Mouse (Mus musculus): Measurements from ENCODE around the gene Mpp3. TPM values are rescaled to one million over a fixed set of nuclear protein-coding genes. Genes with fewer than 3 reads are reported as not detected.

Gene Mpp3
- polyA plus RNA-seq, 1 experiment from 2014 or later, result 3.3 TPM

DNA sequence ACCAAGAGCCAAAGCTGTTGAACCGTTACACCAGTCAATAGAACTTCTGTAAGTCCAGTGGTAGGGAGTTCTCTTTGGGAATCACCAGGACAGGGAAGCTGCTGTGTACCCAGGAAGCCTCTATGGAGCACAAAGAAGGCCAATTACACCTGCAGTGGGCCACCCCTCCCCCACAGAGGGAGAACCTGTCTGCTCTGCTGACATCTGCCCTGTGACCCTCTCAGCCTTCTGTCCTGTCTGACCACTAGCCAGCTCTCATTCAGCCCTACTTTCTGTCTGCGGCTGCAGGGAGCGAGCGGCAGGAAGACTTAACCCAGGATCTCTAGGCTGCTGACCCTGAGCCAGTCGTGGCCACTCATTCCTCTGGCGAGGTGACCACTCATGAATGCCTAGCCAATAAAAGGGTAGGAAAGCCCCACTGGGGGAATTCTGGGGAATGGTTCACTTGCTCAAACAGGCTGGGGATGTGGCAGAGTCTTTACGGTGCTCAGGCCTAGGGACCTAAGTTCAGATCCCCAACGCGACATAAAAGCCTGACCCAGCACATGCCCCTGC lies 47.6 kb downstream of the Mpp3 start:
- H3K4me1 ChIP-seq (ENCODE audit: control insufficient read depth in 2 of 2, insufficient read depth in 2 of 2, low read length in 2 of 2), result peaks cover 20 to 23% of the 10 kb centered on the region in 2 experiments
- no peaks in the 10 kb centered on the region for H3K27me3 ChIP-seq (ENCODE audit: control insufficient read depth, insufficient read depth, low read length)
- H3K27ac ChIP-seq (replicated peaks in 1 of 2; ENCODE audit: control insufficient read depth in 1 of 2, insufficient read depth in 1 of 2, low read depth in 2 of 2, low read length in 2 of 2), result no peak overlapping the region
- peaks cover 60% of the 10 kb centered on the region for H3K36me3 ChIP-seq (ENCODE audit: control insufficient read depth, insufficient read depth, low read length)
- no peak for ATAC-seq (ENCODE audit: insufficient number of reproducible peaks, insufficient read depth, low FRiP score, low read depth)
- no peak overlapping the region for H3K4me2 ChIP-seq (ENCODE audit: low read length)
- H3K9ac ChIP-seq (ENCODE audit: low read length), result no peak overlapping the region
- 79% methylated on average over 9 of the region's 9 CpGs for WGBS
- no peak overlapping the region for H3K4me3 ChIP-seq (ENCODE audit: control insufficient read depth in 1 of 2, insufficient read depth in 1 of 2, low read depth in 1 of 2, low read length in 2 of 2)
- peaks cover 3% of the 10 kb centered on the region; the same call in 1 of the 2 replicates for H3K9me3 ChIP-seq (ENCODE audit: control insufficient read depth, low read length)

DNA sequence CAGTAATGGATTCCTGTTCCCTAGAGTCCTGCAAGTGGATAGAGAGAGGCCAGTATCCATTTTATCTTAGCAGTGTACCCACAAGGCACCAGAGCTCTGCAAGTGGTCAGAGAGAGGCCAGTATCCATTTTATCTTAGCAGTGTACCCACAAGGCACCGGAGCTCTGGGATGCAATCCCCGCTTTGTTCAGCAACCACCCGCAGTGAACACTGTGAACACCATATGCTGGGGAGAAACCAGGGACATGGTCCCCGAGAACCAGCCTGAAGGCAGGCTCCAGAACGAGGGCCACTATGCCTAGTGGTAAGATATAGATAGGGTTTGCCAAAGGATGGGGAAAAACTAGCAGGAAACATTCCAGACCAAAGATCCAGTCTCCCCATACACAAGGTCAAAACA lies 49.1 kb downstream of the Mpp3 start:
- no peak overlapping the region for H3K27ac ChIP-seq (replicated peaks in 1 of 2; ENCODE audit: control insufficient read depth in 1 of 2, insufficient read depth in 1 of 2, low read depth in 2 of 2, low read length in 2 of 2)
- no peak overlapping the region for H3K4me3 ChIP-seq (ENCODE audit: control insufficient read depth in 1 of 2, insufficient read depth in 1 of 2, low read depth in 1 of 2, low read length in 2 of 2)
- ATAC-seq (ENCODE audit: insufficient number of reproducible peaks, insufficient read depth, low FRiP score, low read depth), result no peak
- H3K9ac ChIP-seq (ENCODE audit: low read length), result no peak overlapping the region
- H3K4me1 ChIP-seq (ENCODE audit: control insufficient read depth in 2 of 2, insufficient read depth in 2 of 2, low read length in 2 of 2), result peaks cover 17 to 23% of the 10 kb centered on the region in 2 experiments
- 81% methylated on average over 5 of the region's 5 CpGs for WGBS
- H3K4me2 ChIP-seq (ENCODE audit: low read length), result no peak overlapping the region
- H3K9me3 ChIP-seq (ENCODE audit: control insufficient read depth, low read length), result peaks cover 3% of the 10 kb centered on the region; the same call in 1 of the 2 replicates
- H3K36me3 ChIP-seq (ENCODE audit: control insufficient read depth, insufficient read depth, low read length), result peaks cover 76% of the 10 kb centered on the region
- no peaks in the 10 kb centered on the region for H3K27me3 ChIP-seq (ENCODE audit: control insufficient read depth, insufficient read depth, low read length)

DNA sequence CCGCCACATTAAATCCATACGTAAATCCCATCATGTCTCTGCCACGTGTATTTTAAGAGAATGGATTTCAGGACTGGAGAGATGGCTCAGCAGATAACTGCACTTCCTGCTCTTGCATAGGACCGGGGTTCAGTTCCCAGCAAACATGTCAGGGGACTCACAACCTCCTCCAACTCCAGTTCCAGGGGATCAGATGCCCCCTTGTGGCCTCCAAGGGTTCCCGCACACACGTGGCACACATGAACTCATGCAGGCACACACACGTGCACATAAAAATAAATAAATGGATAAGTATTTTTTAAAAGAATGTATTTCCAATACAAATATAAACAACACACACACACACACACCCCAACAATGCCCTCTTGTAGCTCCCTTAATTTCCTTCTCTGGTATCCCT lies 51.3 kb downstream of the Mpp3 start:
- H3K9me3 ChIP-seq (ENCODE audit: control insufficient read depth, low read length), result peaks cover 3% of the 10 kb centered on the region; the same call in 1 of the 2 replicates
- no peaks in the 10 kb centered on the region for H3K27me3 ChIP-seq (ENCODE audit: control insufficient read depth, insufficient read depth, low read length)
- no peak overlapping the region for H3K9ac ChIP-seq (ENCODE audit: low read length)
- H3K4me1 ChIP-seq (ENCODE audit: control insufficient read depth in 2 of 2, insufficient read depth in 2 of 2, low read length in 2 of 2), result peaks cover 5 to 6% of the 10 kb centered on the region in 2 experiments; a peak in 3 of 4 replicates
- H3K36me3 ChIP-seq (ENCODE audit: control insufficient read depth, insufficient read depth, low read length), result peaks cover 98% of the 10 kb centered on the region
- H3K4me3 ChIP-seq (ENCODE audit: control insufficient read depth in 1 of 2, insufficient read depth in 1 of 2, low read depth in 1 of 2, low read length in 2 of 2), result no peak overlapping the region
- no peak for ATAC-seq (ENCODE audit: insufficient number of reproducible peaks, insufficient read depth, low FRiP score, low read depth)
- no peak overlapping the region for H3K27ac ChIP-seq (replicated peaks in 1 of 2; ENCODE audit: control insufficient read depth in 1 of 2, insufficient read depth in 1 of 2, low read depth in 2 of 2, low read length in 2 of 2)
- whole genome bisulfite sequencing, result 91% methylated on average over 7 of the region's 7 CpGs
- H3K4me2 ChIP-seq (ENCODE audit: low read length), result no peak overlapping the region

DNA sequence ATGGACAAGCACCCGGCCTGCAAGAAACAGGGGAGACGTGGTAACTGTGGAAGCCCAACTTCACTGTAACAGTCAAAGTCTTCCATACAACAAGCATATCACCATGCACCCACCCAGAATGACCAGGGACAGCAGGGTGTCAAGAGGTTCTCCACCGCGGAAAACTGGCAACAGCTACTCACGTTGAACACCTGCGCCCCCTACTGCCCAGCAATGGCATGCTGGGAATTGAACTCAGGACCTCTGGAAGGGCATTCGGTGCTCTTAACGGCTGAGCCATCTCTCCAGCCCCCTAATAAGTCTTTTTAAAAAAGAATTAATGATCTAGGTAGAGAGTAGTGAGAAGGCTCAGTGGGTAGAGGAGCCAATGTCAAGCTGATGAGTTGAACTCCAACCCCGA lies 53.3 kb downstream of the Mpp3 start:
- peaks cover 3% of the 10 kb centered on the region; the same call in 1 of the 2 replicates for H3K9me3 ChIP-seq (ENCODE audit: control insufficient read depth, low read length)

DNA sequence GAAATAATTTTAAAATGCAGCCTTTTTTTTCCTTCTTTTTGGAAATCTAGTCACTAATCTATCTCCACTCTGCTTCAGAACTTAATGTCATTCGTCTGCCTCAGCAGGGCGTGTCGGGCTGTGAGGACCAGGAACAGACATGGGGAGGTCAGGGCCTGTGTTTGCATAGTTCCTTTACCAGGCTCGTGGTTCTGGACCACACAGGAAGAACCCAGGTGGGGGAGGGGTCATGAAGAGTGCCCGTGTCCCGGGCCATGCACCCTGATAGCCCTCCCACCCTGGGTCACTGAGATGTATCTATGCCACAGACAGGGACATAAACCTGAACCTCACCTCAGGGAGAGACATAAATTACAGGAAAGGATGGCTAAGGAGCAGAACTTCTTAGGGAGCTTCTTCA lies 54.1 kb downstream of the Mpp3 start:
- ATAC-seq (ENCODE audit: insufficient number of reproducible peaks, insufficient read depth, low FRiP score, low read depth), result no peak
- Histone ChIP-seq H3K27ac (replicated peaks in 1 of 2; ENCODE audit: control insufficient read depth in 1 of 2, insufficient read depth in 1 of 2, low read depth in 2 of 2, low read length in 2 of 2) (no peak overlapping the region), H3K9me3 (ENCODE audit: control insufficient read depth, low read length) (peaks cover 3% of the 10 kb centered on the region; the same call in 1 of the 2 replicates), H3K4me2 (ENCODE audit: low read length) (no peak overlapping the region), H3K27me3 (ENCODE audit: control insufficient read depth, insufficient read depth, low read length) (no peaks in the 10 kb centered on the region), H3K4me3 (ENCODE audit: control insufficient read depth in 1 of 2, insufficient read depth in 1 of 2, low read depth in 1 of 2, low read length in 2 of 2) (no peak overlapping the region), H3K36me3 (ENCODE audit: control insufficient read depth, insufficient read depth, low read length) (peaks cover 72% of the 10 kb centered on the region), H3K4me1 (ENCODE audit: control insufficient read depth in 2 of 2, insufficient read depth in 2 of 2, low read length in 2 of 2) (0 out of 4 replicates have a peak, but pooled peaks cover 0 to 2% of the 10 kb centered on the region in 2 experiments), H3K9ac (ENCODE audit: low read length) (no peak overlapping the region)
- WGBS, result 57% methylated on average over 6 of the region's 6 CpGs

More for the DNA sequence above, 53.3 kb downstream of the Mpp3 start:
- ATAC-seq (ENCODE audit: insufficient number of reproducible peaks, insufficient read depth, low FRiP score, low read depth), result no peak
- H3K9ac ChIP-seq (ENCODE audit: low read length), result no peak overlapping the region
- H3K4me2 ChIP-seq (ENCODE audit: low read length), result no peak overlapping the region
- H3K27ac ChIP-seq (replicated peaks in 1 of 2; ENCODE audit: control insufficient read depth in 1 of 2, insufficient read depth in 1 of 2, low read depth in 2 of 2, low read length in 2 of 2), result no peak overlapping the region
- 0 out of 4 replicates have a peak, but pooled peaks cover 0 to 2% of the 10 kb centered on the region in 2 experiments for H3K4me1 ChIP-seq (ENCODE audit: control insufficient read depth in 2 of 2, insufficient read depth in 2 of 2, low read length in 2 of 2)
- H3K4me3 ChIP-seq (ENCODE audit: control insufficient read depth in 1 of 2, insufficient read depth in 1 of 2, low read depth in 1 of 2, low read length in 2 of 2), result no peak overlapping the region
- WGBS, result 49% methylated on average over 9 of the region's 9 CpGs
- no peaks in the 10 kb centered on the region for H3K27me3 ChIP-seq (ENCODE audit: control insufficient read depth, insufficient read depth, low read length)
- H3K36me3 ChIP-seq (ENCODE audit: control insufficient read depth, insufficient read depth, low read length), result peaks cover 79% of the 10 kb centered on the region

DNA sequence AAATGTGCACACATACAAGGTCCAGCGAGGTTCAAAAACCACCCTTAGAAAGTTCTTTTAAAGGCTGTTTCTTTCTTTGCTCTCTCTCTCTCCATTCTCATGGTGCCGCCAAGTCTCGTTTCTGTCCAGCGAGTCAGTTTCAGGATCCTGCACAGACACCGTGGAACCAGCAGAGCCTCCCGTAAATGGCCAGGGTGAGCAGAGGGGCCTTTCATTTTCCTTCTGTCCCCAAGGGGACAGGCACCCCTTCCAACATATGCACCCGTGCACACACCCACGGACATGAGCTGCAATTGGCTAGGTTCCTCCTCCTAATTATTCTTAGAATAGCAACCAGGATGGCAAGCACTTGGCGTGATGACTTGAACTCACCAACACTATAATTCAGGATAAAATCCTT lies 54.8 kb downstream of the Mpp3 start:
- Histone ChIP-seq H3K27me3 (ENCODE audit: control insufficient read depth, insufficient read depth, low read length) (no peaks in the 10 kb centered on the region), H3K36me3 (ENCODE audit: control insufficient read depth, insufficient read depth, low read length) (peaks cover 65% of the 10 kb centered on the region), H3K9ac (ENCODE audit: low read length) (no peak overlapping the region), H3K4me2 (ENCODE audit: low read length) (no peak overlapping the region), H3K4me1 (ENCODE audit: control insufficient read depth in 2 of 2, insufficient read depth in 2 of 2, low read length in 2 of 2) (peaks cover 2 to 4% of the 10 kb centered on the region in 2 experiments; a peak in 3 of 4 replicates), H3K4me3 (ENCODE audit: control insufficient read depth in 1 of 2, insufficient read depth in 1 of 2, low read depth in 1 of 2, low read length in 2 of 2) (no peak overlapping the region), H3K9me3 (ENCODE audit: control insufficient read depth, low read length) (peaks cover 3% of the 10 kb centered on the region; the same call in 1 of the 2 replicates), H3K27ac (replicated peaks in 1 of 2; ENCODE audit: control insufficient read depth in 1 of 2, insufficient read depth in 1 of 2, low read depth in 2 of 2, low read length in 2 of 2) (no peak overlapping the region)
- no peak for ATAC-seq (ENCODE audit: insufficient number of reproducible peaks, insufficient read depth, low FRiP score, low read depth)
- WGBS, result 85% methylated on average over 9 of the region's 9 CpGs

DNA sequence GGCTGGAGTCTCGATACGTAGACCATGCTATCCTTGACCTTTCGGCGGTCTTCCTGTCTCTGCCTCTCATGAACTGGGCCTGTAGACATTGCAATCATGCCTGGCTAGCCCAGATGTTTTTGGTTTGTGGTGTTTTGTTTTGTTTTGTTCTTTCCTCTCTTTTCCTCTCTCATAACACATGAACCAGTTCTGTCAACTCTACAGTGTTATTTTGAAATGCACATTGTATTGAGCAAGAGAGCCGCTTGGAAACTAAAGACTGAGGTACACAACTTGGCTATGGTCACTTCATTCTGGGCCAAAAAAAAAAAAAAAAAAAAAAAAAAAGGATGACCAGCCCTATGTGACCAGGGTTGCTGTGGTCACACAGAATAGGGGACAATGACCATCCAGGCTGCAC lies 55.6 kb downstream of the Mpp3 start:
- peaks cover 56% of the 10 kb centered on the region for H3K36me3 ChIP-seq (ENCODE audit: control insufficient read depth, insufficient read depth, low read length)
- ATAC-seq (ENCODE audit: insufficient number of reproducible peaks, insufficient read depth, low FRiP score, low read depth), result no peak
- no peak overlapping the region for H3K27ac ChIP-seq (replicated peaks in 1 of 2; ENCODE audit: control insufficient read depth in 1 of 2, insufficient read depth in 1 of 2, low read depth in 2 of 2, low read length in 2 of 2)
- WGBS, result 96% methylated on average over 5 of the region's 5 CpGs
- no peak overlapping the region for H3K9ac ChIP-seq (ENCODE audit: low read length)
- H3K9me3 ChIP-seq (ENCODE audit: control insufficient read depth, low read length), result peaks cover 3% of the 10 kb centered on the region; the same call in 1 of the 2 replicates
- no peaks in the 10 kb centered on the region for H3K27me3 ChIP-seq (ENCODE audit: control insufficient read depth, insufficient read depth, low read length)
- H3K4me2 ChIP-seq (ENCODE audit: low read length), result no peak overlapping the region
- peaks cover 5 to 9% of the 10 kb centered on the region in 2 experiments; a peak in 3 of 4 replicates for H3K4me1 ChIP-seq (ENCODE audit: control insufficient read depth in 2 of 2, insufficient read depth in 2 of 2, low read length in 2 of 2)
- H3K4me3 ChIP-seq (ENCODE audit: control insufficient read depth in 1 of 2, insufficient read depth in 1 of 2, low read depth in 1 of 2, low read length in 2 of 2), result no peak overlapping the region

DNA sequence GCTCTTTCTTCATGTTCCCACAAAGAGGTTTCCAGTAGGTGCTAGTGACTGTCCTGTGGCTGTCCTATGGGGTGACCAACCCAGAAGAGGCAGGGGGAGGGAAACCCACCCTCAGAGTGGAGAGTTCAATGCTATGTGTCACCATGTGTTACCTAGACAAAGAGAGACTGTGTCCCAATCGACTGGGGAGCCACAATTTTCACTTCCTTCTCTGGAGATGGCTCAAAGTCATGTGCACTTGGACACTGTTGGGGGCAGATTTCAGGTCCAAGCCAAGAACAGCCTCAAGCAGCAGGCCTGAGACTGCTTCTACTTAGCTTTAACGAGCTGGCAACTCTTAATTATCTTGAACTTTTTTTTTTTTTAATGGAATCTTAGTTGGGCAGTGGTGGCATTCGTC lies 56.2 kb downstream of the Mpp3 start:
- Histone ChIP-seq H3K4me2 (ENCODE audit: low read length) (no peak overlapping the region), H3K4me3 (ENCODE audit: control insufficient read depth in 1 of 2, insufficient read depth in 1 of 2, low read depth in 1 of 2, low read length in 2 of 2) (no peak overlapping the region), H3K9ac (ENCODE audit: low read length) (no peak overlapping the region), H3K27me3 (ENCODE audit: control insufficient read depth, insufficient read depth, low read length) (no peaks in the 10 kb centered on the region), H3K36me3 (ENCODE audit: control insufficient read depth, insufficient read depth, low read length) (peaks cover 53% of the 10 kb centered on the region), H3K9me3 (ENCODE audit: control insufficient read depth, low read length) (peaks cover 3% of the 10 kb centered on the region; the same call in 1 of the 2 replicates), H3K27ac (replicated peaks in 1 of 2; ENCODE audit: control insufficient read depth in 1 of 2, insufficient read depth in 1 of 2, low read depth in 2 of 2, low read length in 2 of 2) (no peak overlapping the region), H3K4me1 (ENCODE audit: control insufficient read depth in 2 of 2, insufficient read depth in 2 of 2, low read length in 2 of 2) (peaks cover 11 to 14% of the 10 kb centered on the region in 2 experiments)
- no peak for ATAC-seq (ENCODE audit: insufficient number of reproducible peaks, insufficient read depth, low FRiP score, low read depth)
- 74% methylated on average over 3 of the region's 3 CpGs for WGBS

Measured in heart, embryonic 14.5 days (tissue).